Mouse (Mus musculus): ENCODE results near the gene Gm15114.
"Not testable (repeated sequence)": the region's sequence is repeated elsewhere in the genome, so short reads cannot be mapped to it uniquely, and the experiment has no call there.

Gm15114 gene

DNA sequence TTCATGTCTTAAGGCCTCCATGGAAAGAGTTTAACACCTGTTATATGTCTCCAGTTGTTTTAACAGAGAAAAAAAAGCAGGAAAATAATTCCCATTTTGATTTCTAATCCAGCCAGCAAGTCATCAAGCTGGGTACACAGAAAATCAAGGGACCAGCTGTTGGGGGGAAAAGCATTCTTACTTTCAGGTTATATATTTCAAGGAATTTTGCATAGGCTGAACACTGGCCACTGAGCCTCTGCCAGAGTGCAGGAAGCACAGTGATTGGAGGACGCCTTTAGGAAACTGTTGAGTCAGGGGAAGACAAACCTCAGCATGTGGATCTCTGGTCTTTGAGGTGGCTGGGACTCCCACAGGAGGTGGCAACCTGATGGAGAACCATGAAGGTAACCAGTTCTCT, at the start of gene Gm15114:
Gene Gm15114 (plus strand): TSS at position 301 of the 400 bp plus-strand sequence.
- DNase-seq (ENCODE audit: low spot score) = not testable (repeated sequence)
